Mouse (Mus musculus) inflammation-experienced regulatory T-cells, adult 6 months (primary cell): Measurements from ENCODE around the gene Mef2b. TPM values are rescaled to one million over a fixed set of nuclear protein-coding genes. Genes with fewer than 3 reads are reported as not detected.
A peak's percentile ranks its signal among the peaks of the same experiment; 100 is the strongest.

ENCODE experiments used
- ATAC-seq: one replicate; pipeline ENCODE4 v1.8.0; 2017
- polyA plus RNA-seq, 3 experiments: library from polyadenylated mRNA; unstranded; fragments of 100-300 nt; shearing (Covaris generic); gene quantifications; one replicate each; pipeline ENCODE4 v1.2.1; 2017

The Mef2b gene
- polyA plus RNA-seq = 1 to 10 TPM in 1 of 3 experiments, under 1 TPM in 2; 0.29 to 2.2 (median 0.36) TPM

GRCm38 (mm10) chr8:70139026-70139857, at the start of gene Mef2b, which contains the start of the genes Rfxank and Borcs8:
Mef2b (plus strand) TSS chr8:70139711.
Rfxank (minus strand) TSS chr8:70139154.
Borcs8 (plus strand) TSS chr8:70139499.
- ATAC-seq = peak; percentile 89

DNA sequence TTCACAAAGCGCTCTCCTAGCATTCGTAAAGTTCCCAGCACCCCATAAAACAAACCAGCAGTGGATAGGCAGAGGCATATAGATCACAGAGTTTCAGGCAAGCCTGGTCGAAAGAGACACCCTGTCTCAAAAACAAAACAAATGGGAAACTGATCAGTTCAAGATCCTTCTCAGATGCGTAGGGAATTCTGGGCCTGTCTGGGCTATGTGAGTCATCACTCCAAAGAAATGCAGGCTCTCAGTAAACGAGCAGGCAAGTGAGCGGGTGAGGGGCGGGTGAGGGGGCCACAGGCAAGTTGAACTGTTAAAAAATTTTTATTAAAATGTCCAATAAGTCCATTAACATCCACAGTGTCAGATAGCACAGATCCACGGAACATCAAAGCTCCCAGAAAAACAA, 46.7 kb upstream of the Mef2b start:
- no peak for ATAC-seq

DNA sequence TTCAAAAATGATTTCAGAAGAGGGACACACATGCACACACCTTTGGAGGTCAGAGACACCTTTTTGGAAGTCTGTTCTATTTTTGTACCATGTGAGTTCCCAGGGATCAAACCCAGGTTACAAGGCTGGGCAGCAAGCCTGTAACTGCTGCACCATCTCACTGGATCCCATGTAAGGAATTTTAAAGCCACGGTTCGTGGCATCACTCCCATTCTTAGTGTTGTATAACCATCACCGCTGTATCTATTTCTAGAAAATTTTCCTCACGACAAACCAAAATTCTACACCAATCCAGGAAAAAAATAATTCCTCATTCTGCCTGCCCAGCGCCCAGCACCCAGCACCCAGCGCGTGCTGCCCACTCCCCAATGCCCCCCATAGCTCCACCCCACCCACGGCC, 40.2 kb upstream of the Mef2b start:
- ATAC-seq = no peak

GRCm38 (mm10) chr8:70100241-70100640, 39.3 kb upstream of the Mef2b start:
- ATAC-seq = no peak

GRCm38 (mm10) chr8:70104506-70104905, 35.0 kb upstream of the Mef2b start:
- ATAC-seq = peak; percentile 82

GRCm38 (mm10) chr8:70104922-70105321, 34.6 kb upstream of the Mef2b start:
- no peak for ATAC-seq

DNA sequence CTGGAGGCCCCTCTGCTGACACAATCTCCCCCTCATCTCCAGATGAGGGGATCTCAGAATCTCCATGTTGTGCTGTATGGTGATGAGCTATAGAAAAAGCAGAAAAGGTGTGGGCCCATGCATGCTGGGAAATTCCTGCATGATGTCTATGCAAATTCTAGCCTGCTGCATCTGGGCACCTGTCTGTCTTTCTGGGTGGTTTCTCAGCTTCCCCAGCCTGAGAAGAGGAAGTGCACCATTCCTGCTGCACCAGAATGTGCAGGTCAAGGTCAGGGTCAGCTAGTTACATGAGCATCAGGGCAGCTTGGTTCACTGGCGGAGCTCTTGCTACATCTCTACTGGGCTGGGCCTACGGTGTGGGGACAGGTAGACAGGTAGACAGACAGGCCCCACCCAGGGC, 29.1 kb upstream of the Mef2b start:
- no peak for ATAC-seq

DNA sequence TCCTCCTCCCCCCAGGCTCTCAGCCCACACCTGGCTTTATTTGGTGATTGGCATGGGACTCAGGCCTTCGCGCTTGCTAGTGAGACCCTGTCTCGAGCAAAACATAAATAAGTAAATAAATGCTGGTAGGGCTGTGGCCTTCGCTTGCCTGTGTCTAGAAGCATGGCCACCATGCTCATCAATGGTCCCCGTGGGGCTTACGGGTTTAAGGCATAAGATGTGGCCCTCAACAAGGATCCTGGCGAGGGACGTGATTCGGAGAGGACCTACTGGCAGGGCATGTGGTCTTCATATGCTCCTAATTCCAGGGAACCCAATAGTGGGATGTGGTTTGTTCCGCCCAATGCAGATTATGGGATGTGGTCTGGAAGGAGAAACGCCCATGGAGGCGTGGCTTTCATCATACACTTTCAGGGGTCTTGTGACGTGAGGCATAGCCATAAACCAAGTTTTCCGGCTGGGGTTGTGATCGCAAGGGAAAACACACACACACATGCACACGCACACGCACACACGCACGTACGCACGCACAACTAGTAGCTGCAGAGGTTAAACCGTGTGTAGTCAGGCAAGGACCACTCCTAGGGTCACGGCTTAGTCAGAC, 28.2 kb upstream of the Mef2b start:
- no peak for ATAC-seq

DNA sequence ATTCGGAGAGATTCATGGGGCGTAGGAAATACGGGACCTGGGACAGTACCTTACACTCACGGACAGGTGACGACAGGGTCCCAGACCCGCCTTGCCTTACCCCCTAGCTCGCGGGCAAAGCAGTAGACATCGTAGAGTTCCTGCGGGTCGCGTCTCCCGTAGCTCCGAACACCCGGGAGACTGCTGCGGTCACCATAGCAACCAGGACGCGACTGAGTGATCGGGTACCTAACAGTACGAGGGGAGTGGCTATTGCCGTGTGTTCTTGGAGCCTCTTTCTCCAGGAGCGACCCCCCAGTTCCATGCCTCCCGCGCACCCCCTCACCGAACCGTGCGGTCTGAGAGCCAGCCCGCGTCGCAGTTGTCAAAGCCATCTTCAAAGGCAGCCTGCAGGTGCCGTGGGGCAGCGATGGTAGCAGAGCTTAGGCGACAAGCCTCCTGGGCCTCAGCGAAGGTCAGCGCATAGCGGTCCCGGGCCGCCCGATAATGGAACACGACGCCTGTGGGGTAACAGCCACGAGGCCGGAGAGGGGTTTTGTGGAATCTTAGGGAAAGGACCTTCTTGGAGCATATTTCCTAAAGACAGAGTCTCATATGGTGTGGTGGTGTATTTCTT, 27.0 kb upstream of the Mef2b start:
- no peak for ATAC-seq

DNA sequence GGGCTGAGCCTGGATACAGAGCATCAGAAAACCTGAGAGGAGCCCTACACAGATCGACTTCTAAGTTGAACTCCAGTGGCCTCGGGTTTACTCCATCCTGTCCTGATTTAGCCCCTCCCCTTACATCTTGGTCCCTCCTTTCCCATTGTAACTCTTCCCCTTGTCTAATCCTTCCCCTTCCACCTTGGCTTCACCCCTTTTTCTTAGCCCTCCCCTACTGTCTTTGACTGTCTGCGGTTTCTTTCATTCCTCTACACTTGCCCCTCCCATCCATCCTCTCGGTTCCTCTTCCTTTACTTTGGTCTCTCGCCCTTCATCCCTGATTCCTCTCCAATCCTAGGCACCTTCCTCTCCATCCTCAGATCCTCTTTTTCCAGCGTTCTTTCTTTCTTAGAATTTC, 25.0 kb upstream of the Mef2b start:
- ATAC-seq = no peak

- ATAC-seq = no peak
These were observed 24.6 kb upstream of the Mef2b start for GRCm38 (mm10) chr8:70114892-70115291.

DNA sequence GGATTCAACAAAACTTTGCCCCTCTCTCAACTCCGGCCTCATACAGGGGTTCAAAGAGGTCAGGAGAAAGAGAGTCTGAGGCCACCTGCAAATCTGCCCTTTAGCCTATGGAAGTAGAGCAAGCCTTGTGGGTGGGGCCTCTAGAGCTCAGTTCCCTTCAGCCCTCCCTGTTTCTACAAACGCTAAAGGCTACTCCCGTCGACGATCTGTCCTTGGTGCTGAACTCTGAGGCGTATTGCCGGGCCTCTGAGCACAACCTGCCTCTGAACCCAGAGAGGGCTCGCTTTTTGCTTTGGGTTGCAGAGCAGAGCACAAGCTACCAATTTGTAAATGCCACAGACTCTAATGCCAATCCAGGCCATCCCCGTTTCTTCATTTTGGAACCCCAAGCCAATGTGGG, 21.9 kb upstream of the Mef2b start:
- ATAC-seq = no peak

GRCm38 (mm10) chr8:70118726-70119700, 20.5 kb upstream of the Mef2b start:
- ATAC-seq = no peak

DNA sequence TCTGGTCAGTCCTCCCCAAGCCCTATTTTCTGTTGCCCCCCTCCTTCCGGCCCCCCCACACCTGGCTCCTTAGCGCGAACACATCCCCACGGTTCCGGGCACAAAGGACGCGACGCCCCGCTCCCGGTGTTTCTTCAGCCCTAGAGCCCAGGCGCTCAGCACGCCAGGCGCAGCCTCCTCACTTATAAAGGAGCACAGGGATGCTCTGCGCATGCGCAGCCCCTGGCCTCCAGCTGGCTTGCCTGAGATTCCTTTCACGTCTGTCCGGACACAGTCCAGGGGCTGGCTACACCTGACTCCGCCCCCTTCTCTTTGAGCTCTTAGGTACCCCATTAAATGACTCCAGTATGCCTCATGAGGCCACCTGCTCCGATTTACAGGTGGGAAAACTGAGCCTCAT, 18.8 kb upstream of the Mef2b start, which contains the start of gene Ncan:
TSS of gene Ncan (minus strand) at position 207 of the 400 bp plus-strand sequence.
- no peak for ATAC-seq

DNA sequence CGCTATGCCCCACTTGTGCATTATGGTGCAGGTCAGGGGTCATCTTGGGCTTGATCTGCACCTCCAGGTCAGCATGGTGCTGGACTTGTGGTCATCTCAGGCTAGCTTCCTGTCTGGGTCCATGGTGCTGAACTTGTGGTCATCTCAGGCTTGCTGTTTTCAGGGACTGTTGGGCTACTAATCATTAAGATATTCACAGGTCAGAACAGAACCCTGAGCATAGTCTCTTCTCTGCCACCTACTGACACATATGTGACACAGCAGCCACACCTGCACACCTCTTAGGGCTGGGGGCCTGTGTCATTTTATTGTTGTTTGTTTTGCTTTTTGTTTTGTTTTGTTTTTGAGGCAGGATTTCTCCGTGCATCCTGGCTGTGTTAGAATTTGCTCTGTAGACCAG, 16.6 kb upstream of the Mef2b start:
- ATAC-seq = no peak

GRCm38 (mm10) chr8:70124992-70125391, 14.5 kb upstream of the Mef2b start:
- ATAC-seq = no peak

GRCm38 (mm10) chr8:70128435-70128834, 11.1 kb upstream of the Mef2b start:
- no peak for ATAC-seq

DNA sequence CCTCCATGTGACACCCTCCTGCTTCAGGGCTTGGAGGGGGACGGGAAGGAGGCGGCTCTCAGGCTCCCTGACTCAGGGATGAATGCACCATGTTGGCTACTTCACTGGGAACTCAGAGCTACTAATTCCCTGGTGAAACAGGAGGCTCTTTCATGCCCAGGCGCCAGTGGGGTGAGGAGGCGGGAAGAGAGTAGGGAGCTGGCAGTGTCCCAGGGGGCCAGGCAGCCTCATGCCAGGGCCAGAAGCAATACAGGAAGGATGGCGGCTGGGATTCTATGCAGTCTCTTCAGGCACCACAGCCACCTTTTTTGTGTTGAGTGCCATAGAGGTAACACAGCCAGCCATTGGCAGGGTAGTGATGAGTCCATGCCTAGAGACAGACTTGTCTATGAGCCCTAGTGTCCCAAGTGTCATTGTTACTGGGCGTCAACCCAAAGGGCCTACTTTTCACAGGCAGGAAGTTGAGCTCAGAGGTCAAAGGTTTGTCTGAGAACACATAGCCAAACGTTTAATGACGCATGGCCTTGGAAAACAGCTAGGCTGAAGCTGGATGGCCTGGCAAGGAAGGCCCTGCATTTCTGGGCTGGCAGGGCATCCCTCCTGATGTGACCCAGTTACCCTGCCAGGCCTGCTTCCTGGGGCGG, 10.1 kb upstream of the Mef2b start:
- ATAC-seq = no peak

DNA sequence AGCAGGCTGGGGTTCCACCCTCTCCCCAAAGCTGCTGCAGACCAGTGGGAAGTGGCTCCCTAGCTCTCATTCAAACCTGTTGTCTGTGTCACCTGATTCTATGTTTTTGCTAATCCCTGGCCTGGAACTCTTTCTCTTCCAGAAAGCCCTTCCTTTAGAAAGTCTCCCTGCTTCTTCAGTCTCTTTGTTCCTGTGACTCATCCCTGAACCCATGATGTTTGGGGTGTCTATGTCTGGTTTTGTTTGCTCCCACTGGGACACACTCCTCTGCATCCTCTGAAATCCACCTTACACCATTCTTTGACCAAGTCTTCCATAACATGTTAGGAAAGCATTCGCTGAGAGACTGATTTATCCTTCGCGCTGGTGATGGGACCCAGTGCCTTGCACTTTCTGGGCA, 9.4 kb upstream of the Mef2b start:
- ATAC-seq = no peak

DNA sequence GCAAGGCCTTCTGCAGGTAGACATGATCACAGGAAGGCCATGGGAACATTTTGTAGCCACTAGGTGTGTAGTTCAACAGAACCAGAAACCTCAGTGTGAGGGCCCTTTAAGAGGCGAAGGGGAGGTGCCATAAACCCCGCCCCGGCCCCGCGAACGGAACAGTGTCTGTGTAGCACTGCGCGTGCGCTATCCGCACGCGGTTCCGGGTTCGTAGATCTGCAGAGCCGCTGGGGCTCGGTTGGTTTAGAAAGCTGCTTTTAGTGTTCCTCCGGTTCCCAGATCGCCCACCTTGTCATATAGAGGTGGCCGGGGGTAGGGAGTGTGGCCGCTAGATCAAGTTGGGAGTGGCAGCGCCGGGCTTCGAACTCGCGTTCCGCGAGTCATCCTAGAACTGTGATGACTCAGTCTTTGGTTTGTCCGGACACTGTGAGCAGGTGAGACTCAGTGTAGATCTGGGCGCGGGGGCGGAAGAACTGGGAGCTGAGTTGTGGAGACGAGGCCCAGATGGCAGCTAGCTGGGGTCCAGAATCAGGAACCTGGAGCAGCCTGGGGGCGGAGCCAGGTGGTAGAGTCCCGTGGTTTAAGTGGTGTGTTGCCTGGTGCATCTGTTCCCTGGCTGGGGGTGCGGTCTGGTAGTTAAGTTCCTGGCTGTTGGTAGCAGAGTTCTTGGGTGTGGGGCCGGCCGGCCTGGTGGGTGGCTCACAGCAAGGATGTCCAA, 8.2 kb upstream of the Mef2b start, which contains the start of gene Nr2c2ap:
TSS of gene Nr2c2ap (plus strand) at position 168 of the 718 bp plus-strand sequence.
- ATAC-seq = peak; percentile 94

DNA sequence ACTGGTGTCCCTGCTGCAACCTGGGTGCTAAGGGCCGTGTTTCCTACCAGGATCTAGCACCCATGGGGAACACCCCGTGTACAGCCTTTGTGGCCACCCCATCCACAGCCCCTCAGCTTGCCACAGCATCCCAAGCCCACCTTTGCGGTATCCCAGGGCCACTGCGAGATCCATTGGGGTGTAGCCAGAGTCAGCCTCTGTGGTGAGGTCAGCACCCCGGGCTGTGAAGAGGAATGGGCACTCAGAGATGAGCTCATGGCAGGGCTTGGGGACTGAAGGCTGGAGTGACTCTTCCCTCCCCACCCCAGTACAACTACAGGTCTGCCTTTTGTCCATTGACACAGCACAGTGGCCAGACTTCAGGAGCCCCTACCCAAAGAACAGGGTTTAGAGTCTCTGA, 5.4 kb upstream of the Mef2b start:
- no peak for ATAC-seq
